Mouse (Mus musculus) naive thymus-derived CD4-positive, alpha-beta T cell, adult 5 months (primary cell): ENCODE results near the gene Hils1. TPM values are rescaled to one million over a fixed set of nuclear protein-coding genes. Genes with fewer than 3 reads are reported as not detected.

ENCODE experiments used
- polyA plus RNA-seq: library from polyadenylated mRNA; unstranded; fragments of 100-300 nt; shearing (Covaris generic); gene quantifications from one replicate; pipeline ENCODE4 v1.2.1, GENCODE M21; 2017

Hils1 gene
- not detected for polyA plus RNA-seq

DNA sequence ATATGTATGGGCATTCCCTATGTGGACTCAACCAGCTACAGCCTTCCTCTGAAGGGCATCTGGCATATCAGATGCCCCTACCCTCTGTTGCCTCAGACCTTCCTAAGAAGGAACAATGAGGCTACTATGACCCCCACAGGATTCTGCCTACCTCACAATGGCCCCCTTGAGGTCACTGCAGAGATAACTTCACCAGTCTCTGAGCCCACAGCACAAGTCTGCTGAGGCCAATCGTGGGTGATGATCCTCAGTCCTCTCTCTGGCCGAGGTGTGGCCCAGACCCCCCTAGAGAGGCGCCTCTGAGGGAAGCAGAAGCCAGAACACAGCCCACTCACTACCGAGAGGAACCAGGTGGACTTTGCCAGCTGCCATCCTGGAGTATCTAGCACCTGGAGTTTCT is at the start of gene Hils1:
Gene Hils1 (plus strand): TSS at position 175 of the 400 bp plus-strand sequence.

GRCm38 (mm10) chr11:94936045-94936444 is 31.3 kb upstream of the Hils1 start, which contains the start of gene Col1a1:
Col1a1 (plus strand) TSS chr11:94936224.

DNA sequence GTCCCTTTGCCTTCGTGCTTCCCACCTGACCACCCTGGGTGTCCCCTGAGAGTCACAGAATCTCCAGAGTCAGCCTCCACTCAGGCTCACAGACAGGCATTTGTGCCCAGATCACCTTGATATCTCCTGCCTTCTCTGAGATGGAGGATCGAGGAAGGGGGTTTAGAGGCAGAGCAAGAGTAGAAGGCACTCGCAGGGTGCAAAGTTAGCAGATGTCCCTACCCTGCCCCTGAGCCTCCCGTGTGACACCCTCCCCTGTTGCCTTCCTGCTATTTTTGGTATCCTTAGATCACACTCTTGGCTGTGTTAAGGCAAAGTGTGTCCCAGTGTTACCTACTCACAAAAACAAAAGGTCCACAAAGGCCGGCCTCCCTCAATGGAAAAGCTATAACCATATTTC is 8.8 kb downstream of the Hils1 start, which contains the start of gene Sgca:
Gene Sgca (minus strand): TSS at position 129 of the 400 bp plus-strand sequence.

DNA sequence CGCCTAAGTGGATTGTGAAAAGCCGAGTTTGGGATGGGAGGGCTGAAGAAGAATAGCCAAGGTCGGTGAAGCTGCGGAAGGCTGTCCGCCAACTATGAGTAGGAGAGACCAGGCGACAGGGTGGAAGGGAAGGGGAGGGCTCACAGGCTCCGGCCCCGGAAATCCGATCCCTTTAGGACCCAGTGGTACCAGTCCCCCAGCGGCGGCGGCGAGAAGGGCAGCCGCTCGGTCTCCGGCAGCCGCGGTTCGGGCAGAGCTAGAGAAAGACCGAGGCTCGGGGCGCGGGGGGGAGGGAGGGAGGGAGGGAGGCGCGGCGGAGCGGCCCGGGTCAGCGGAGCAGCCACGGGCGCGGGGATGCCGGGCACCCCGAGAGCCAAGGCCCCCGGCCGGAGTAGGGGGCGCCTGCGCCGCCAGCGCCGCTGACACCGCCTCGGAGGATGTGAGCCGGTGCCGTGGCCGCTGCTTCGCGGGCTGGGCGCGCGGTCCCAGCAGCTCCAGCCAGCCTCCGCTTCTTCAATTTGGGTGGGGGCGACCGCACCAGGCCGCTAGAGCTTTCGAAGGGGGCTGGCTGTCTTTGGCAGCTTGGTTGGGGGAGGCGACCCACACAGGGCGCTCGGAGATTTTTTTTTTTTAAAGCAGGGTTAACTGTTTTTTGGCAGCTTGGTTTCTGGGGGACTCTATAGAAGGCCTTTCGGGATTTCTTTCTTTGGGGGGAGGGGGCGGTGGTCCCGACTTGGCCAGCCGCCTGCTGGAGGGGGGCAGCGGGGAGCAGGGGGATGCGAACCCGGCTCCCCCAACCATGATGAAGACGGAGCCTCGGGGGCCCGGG is 23.6 kb downstream of the Hils1 start, which contains the start of gene Ppp1r9b:
Gene Ppp1r9b (plus strand): TSS at position 287 of the 829 bp plus-strand sequence.

GRCm38 (mm10) chr11:95009629-95010014 is 42.2 kb downstream of the Hils1 start, which contains the start of gene Samd14:
Samd14 (plus strand) TSS chr11:95009879.

Other genes with a start within 250 kb of the Hils1 start
- gene Cdc34b, start 225.8 kb upstream of the Hils1 start, polyA plus RNA-seq = not detected
- not detected for gene Tmem92, start 184.9 kb upstream of the Hils1 start, polyA plus RNA-seq
- 0.06 TPM for gene Col1a1, start 31.4 kb upstream of the Hils1 start, polyA plus RNA-seq
- not detected for gene Sgca, start 8.7 kb downstream of the Hils1 start, polyA plus RNA-seq
- 7.9 TPM for gene Ppp1r9b, start 23.4 kb downstream of the Hils1 start, polyA plus RNA-seq
- not detected for gene Samd14, start 42.3 kb downstream of the Hils1 start, polyA plus RNA-seq
- 12.4 TPM for gene Pdk2, start 73.8 kb downstream of the Hils1 start, polyA plus RNA-seq
- gene Itga3, start 109.2 kb downstream of the Hils1 start, polyA plus RNA-seq = 2.3 TPM
- gene Dlx3, start 152.5 kb downstream of the Hils1 start, polyA plus RNA-seq = not detected
- not detected for gene Dlx4, start 178.7 kb downstream of the Hils1 start, polyA plus RNA-seq